Mouse (Mus musculus): ENCODE data around the gene Zfp870. TPM values are rescaled to one million over a fixed set of nuclear protein-coding genes. Genes with fewer than 3 reads are reported as not detected.
A peak's percentile ranks its signal among the peaks of the same experiment; 100 is the strongest.

The Zfp870 gene
- total RNA-seq (2021) = 1 to 10 TPM; 7.1 to 7.4 TPM
- long read RNA-seq, experiment 1, full-length matches to known transcripts = 8 of 10 reads
- long read RNA-seq, experiment 1, partial matches to known transcripts = 0 of 10 reads
- long read RNA-seq, experiment 1, other reads (novel, unspliced or antisense) = 2 of 10 reads
- long read RNA-seq, experiment 2, full-length matches to known transcripts = 9 of 10 reads
- long read RNA-seq, experiment 2, partial matches to known transcripts = 0 of 10 reads
- long read RNA-seq, experiment 2, other reads (novel, unspliced or antisense) = 1 of 10 reads

DNA sequence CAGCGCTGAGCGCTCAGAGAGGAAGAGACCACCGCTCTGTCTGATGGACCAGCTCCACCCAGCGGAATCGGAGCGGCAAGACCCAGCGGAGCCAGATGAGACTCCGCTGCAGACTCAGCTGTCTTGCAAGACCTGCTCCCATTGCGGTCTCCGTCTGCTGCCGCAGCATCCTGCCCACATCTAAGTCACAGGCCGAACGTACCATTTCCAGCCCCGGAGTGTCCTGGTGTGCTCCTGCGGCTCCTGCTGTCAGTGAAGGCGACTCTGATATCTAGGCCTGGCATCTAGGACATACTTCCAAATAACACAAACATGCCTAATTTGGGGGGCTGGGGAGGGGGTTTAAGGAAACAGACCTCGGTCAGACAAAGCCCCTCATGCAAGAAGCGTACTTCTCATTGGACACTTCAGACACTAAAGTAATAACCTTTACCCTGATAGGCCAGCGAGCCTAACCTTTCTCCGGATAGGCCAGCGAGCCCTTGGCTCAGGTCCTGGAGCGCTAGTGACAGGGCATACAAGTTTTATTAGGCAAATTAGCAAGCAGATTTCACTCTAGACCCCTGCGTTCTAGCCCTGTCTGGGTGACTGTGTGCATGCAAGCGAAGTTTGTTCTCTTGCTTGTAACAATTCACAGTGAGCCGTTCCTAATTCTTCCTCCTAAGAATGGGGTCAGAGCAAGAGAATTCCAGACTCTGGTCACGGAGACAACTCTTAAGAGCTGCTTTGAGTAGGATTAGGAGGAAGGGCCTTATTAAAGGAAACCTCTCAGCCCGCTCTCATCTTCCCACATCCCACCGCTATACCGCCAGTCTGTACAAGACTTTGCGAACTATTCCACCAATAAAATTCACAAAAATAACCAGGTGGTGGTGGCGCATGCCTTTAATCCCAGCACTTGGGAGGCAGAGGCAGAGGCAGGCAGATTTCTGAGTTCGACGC is at the start of gene Zfp870:
Gene Zfp870 (minus strand): TSS at position 404 of the 942 bp plus-strand sequence.
- peak; percentile 84 for DNase-seq

DNA sequence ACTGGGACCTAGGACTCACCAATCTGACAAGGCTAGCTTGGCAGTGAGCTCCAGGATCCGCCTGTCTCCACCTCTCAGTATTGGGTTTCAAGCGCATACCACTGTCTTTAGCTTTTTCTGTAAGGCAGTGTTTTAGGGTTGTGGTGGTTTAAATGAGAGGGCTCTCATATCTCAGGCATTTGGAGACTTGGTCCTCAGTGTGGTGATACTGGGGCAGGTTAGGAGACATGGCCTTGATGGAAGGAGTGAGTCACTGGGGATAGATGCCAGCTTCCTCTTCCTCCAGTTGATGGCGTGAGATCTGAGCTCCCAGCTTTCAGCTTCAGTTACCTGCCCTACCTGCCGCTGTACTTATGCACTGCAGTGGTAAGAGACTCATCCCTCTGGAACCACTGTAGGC is 48.4 kb upstream of the Zfp870 start:
- no peak for DNase-seq

DNA sequence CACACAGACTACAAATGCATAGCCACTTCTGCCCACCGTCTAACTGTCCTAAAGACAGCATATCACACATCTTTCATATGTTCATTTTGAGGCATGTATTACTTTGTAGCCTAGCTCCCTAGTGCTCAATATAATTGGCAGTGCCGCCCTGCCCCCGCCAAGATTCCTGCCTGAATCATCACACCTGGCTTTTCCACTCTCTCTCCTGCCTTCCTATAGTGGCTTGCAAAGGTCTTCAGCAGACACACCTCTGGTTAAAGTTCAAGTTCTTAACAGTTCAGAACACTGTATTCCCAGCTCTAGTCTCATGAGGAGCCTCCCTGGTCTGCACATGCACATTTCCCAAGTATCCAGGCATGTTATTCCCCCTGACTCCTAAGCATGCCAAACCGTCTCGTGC is 36.4 kb upstream of the Zfp870 start:
- DNase-seq = no peak

DNA sequence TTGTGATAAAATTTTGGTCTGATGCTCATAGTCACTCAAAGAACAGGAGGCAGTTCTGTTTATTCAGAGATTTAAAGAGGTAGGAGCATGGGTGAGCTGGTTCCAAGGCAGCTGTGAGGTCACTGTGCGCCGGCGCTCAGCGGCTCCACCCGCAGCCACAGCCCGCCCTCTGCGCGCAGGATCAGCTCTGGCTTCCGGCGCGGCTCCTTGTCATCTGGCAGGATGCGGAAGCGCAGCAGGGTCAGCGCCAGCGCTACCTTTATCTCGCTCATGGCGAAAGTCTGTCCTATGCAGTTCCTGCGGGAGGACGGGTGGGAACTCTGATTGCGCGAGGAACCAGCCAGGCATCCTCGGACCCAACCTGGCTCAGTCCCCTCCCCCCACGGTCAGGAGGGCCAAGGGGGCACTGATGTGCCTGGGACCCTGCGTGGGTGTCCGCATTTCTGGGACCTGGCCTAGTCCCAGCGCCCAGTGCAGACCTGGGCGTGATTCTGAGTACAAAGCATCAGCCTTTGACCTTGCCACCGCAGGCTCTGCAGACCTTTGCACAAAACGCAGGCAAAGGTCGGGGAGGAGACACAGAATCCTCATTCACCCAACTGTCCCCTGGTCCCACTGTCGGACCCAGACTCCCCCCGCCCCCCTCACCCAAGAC is 33.3 kb upstream of the Zfp870 start:
- peak; percentile 70 for DNase-seq

DNA sequence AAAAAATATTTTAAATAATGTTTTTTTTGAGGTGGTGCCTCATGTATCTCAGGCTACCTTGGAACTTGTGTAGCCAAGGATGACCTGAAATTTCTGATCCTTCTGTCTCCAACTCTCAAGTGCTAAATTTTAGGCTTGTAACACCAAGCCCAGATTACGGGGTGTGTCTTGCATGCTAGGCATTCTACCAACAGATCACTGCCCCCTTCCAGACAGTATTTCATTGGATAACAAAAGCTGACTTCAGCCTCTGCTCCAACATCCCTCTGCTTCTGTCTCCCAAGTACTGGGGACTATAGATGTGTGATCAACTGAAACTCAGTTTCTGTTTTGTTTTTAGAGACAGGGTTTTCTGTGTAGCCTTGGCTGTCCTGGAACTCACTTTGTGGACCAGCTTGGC is 32.2 kb upstream of the Zfp870 start:
- no peak for DNase-seq

DNA sequence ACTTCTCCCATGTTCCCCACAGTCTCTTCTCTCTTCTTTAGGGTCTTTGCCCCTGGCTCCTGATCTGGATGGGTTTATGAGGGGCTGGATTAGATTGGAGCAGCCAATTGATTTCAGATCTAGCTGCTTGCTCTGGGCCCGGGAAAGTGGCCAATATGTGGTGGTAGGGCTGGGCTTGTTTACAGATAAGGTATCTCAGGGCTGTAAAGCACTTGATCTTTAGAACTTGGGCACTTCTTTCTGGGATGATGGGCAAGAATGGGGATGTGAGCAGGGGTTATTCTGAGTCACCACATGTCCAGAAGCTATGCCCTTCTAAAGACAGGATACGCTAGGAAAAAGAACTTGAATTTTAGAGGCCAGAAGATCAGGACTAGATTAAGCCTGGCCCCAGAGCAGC is 27.7 kb upstream of the Zfp870 start:
- DNase-seq = no peak

DNA sequence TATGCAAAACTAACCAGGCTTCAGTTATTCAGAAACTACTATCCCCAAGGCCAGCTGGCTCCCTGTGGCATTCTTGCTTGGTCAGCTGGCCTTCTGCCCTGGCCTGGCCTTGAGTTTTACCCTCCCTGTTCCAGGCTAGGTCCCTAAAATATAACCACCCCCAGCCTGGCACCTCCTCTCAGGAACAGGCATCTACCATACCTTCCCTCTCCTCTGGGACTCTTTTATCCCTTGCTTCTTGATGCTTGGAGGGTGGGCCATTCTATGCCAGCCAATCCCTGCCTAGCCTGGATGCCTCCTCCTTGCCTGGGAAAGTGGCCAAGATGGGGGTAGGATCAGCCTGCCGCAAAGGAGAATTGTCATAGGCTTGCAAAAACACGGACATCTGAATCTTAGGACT is 25.7 kb upstream of the Zfp870 start, which contains the start of gene Cyp4f14:
Gene Cyp4f14 (minus strand): TSS at position 212 of the 400 bp plus-strand sequence.
- DNase-seq = peak; percentile 31

DNA sequence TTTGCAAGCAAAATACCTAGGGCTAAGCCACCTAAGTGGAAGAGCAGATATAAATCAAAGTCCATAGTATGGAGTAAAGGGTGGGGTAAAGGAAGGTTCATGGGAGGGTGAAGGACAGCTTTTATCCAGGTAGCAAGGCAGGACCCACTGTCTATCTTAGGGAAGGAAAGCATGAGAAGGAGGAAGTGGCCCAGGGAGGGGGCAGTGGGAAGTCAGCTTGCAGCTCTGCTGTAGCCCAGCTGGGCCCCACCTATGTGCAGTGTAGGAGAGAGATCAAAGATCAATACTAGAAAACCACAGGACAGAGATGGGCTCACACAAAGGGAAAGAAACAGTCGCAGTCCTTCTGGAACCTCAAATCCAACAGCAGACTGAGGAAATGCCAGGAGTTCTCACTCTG is 24.6 kb upstream of the Zfp870 start:
- DNase-seq = no peak

DNA sequence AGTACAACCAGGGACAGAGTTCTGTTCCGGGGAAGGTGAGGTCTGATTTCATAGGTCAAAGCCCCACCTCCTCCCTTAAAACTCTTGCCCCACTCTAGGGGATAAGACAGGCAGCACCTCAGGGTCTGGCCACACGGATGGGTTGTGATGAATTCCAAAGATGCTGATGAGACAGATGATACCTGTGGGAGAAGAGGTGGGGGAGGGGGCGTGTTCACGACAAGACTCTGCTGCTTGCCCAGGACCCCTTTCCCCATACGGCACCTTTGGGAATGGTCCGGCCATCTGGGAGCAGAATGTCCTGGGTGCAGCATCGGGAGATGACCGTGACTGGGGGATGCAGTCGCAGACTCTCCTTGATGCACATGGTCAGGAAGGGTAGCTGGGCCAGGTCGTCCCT is 14.7 kb upstream of the Zfp870 start:
- DNase-seq = no peak

DNA sequence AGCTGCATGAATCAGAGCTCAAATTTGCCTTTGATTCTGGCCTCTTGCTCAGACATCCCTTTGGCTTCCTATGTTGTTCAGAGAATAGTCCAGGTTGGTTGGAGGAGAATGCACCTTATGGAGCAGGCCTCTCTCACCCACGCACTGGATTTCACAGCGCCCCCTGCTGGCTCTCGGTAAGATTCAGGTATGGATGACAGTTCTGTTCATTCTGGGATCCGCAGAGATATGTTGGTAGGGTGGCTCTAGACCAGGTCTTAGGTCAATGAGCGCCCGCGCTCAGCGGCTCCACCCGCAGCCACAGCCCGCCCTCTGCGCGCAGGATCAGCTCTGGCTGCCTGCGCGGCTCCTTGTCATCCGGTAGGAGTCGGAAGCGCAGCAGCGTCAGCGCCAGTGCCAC is 13.8 kb upstream of the Zfp870 start:
- DNase-seq = peak; percentile 55

DNA sequence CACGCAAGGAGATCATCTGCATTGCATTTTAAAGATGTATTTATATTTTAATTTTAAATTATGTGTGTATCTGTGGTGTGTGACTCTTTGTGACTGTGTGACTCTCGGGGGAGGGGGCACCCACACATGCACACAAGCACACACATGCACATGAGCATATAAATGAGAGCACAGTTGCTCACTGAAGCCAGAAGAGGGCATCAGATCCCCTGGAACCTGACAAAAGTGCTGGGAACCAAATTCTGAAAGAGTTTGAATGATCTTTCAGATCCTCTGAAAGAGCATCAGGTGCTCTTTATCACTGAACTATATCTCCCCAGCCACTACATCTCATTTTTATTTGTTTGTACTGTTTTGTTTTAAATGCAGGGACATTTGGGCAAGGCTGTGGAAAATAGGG is 13.0 kb upstream of the Zfp870 start:
- DNase-seq = no peak

DNA sequence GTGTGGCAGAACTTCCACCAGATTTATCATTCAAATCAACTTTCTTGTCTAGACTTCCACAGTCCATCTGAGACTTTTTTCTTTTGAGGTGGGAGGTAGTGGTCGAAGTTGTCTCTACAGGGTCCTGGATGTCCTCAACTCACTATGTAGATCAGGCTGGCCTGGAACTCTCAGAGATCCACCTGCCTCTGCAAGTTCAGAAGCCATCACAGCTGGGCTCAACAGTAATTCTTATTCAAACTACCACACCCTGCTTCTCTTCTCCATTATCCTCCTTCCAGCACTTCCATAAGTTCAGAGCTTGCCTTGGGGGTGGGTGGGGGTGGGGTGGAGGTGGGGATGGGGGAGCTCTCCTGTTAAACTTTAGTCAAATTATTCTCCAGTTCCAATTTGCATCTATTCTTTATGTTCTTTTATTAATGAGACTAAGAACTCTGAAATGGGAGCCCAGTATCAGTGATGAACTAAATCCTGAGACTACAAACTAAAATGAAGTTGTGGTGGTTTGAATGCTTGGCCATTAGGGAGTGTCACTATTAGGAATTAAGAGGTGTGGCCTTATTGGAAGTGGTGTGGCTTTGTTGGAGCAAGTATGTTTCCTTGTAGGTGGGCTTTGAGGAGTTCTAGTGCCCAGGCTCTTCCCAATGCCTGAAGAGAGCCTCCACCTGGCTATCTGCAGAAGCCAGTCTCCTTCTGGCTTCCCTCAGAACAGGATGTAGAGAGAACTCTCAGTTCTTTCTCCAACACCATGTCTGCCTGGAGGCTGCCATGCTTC is 10.5 kb upstream of the Zfp870 start:
- no peak for DNase-seq

DNA sequence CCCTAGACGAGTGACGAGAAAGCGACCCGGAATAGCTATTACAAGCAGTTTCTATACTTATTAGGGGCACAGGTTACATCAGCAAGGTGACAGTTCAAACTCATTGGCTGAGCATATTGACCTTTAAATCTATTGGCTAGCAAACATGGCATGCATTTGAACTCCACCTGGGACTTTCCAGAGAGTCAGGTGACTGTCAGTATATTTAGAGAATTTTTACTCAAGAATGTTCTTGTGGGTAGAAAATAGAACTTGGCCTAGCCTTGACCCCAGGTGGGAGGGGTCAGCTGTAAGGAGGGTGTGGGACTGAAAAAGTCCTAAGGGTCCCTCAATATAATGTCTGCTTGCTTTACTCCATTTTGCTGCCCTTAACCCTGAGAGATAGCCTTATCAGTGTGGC is 4.0 kb upstream of the Zfp870 start:
- no peak for DNase-seq

DNA sequence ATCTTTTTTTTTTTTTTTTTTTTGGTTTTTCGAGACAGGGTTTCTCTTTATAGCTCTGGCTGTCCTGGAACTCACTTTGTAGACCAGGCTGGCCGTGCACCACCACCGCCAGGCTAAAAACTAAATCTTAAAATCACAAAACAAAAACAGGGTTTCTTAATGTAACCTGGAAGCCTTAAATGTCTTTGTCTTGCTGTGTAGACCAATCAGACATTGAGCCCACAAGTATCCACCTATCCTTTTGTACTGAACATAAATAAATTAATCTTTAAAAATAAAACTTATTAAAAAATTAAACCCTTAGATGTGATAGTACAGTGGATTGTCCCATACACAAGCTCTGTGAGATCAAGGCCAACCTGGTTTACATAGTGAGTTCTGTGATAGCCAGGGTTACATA is 2.5 kb upstream of the Zfp870 start:
- no peak for DNase-seq

DNA sequence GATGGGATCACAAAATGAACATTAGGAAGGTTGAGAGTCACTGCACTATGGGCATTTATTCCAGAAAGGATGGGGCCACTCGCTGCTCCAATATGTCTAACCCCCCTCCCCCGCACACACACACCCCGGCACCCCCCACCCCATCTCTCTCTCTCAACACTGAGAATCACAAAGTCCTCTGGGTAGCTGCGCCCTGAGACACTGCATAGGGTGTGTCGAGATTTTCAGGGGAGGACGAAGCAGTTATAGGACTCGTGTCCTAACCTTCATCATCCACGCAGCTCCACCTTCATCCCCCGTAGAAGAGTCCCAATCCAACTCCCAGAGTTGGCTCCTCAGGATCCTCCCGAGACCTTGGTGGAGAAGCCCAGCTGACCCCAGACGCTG is 597 bp downstream of the Zfp870 start:
- no peak for DNase-seq

DNA sequence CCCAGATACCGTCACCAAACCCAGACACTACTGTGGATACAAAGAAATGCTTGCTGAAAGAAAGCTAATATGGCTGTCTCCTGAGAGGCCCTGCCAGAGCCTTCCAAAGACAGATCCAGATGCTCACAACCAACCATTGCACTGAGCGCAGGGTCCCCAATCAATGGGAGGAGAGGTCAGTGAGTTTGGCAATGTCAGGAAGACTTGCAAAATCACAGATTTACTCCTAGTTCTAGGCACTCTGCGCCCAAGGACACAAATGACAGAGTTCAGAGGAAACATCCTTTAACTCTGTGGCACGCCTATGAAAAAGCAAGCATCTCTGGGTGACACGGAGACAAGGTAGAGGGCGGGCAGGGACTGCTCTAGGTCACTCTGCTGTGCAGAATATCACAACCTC is 1.8 kb downstream of the Zfp870 start:
- no peak for DNase-seq

DNA sequence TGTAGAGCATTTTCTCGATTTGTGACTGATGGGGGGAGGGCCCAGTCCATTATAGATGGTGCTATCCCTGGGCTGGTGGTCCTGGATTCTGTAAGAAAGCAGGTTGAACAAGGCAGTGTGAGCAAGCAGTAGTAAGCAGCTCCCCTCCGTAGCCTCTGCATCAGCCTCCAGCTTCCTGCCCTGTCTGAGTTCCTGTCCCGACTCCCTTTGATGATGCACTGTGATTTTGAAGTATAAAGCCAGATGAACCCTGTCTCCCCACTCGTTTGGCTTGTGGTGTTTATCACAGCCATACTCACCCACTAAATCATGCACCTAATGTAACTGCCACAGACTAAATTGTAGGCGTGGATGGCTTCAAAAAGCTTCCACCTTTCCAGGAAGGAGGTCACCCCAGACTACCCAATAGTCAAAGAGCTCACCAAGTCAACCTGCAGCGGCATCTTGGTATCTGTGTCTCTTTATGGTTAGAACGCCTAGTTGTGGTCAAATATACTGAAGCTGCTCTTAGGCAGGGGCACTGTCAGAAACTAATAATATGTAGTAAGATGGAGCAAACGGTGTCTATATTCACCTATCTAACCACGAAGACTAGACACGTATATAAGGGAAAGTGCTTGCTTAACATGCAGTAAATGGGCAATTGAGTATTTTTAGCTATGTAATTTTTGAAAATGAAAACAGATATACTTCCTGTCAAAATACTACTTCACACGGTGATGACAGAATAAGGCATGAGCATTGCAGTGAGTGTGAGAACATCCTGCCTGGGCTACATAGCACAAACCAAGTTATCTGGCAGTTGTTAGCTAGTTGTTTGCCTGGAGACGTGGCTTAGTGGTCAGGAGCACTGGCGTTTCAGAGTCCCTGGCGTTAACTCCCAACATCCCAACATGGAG is 10.9 kb downstream of the Zfp870 start:
- DNase-seq = no peak

DNA sequence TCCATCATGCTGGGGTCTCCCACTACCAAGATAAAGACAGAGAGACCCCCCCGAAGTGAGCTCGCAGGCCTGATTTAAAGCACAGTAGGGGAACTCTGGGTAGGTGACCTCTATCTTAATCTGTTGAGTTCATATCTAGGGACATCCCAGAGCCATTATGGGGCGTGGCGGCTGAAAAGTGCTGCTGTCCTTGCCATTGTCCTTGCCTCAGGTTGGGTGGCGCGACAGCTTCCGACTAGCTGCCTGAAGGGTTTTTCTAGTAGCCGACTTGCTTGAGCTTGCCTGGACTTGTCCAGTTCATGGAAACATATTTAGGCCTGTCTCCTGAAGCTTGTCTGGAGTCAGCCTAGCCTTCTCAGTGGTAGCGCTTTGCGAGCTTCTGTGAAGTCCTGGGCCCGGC is 12.7 kb downstream of the Zfp870 start:
- DNase-seq = no peak

DNA sequence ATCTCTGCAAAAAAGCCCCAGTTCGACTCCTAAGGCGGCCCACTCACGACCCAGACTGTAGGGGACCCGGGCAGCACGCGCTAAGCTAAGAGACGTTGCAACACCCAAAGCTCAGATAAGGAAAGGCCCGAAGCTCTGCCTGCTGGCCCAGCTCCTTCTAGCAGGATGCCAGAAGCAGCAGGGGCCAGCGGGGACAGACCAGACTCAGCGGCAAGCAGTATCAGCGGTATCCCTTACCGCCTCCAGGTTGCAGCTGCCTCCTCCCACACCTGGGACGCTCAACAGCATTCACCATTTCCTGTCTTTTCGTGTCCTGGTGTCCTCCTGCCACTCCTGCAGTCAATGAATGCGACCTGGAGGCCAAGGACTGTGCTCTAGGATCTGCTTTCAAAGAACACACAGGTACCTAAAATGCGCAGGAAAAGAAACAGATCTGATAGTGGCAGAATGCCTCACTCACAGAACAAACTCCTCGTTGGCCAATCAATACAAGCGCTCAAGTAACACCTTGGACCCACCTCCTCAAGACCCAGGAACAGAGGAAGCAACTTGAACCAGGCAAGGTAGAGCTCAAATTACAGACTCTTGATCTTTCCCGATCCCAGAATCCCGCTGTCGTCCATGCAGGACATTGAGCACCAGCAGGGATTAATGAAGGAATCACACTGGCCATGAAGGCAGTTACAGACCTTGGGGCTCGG is 13.8 kb downstream of the Zfp870 start:
- DNase-seq = no peak

DNA sequence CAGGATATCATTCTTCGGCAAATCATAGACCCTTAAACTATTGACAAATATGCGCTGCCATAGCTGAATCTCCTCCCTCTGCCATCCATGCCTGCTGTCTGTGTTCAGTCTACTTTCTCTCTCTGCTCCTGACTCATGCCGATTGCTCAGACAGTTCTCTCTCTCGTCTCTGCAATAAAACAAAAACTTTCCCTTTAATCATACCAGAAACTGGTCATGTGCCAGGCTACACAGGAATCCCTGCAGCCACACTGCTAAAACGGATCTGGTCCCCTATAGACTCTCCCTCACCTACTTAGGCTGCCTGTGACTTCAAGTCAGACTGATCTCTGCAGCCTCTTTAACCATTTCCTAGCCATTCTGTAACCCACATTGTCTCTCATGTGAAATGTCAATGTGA is 18.7 kb downstream of the Zfp870 start:
- DNase-seq = no peak

DNA sequence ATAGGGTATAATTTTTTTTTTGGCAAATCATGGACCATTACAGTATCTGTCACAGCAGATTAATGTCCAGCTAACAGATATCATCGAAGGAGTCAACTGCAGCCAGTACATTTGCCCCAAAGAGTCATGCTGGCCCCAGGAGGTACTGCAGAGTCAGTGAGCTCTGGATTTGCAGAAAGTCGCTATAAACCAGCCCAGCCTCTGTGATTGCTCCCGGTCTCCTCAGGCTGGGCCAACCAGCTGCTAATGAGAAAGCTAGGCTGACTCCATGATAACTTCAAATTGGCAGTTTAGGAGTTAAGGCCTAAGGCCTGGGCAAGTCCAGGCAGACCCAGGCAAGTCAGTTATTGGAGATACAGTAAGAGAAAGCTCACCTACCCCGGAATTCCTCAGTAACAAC is 19.4 kb downstream of the Zfp870 start:
- no peak for DNase-seq

Measured in gastrocnemius, postnatal 10 days (tissue).